Mouse (Mus musculus): ENCODE measurements at regions not wholly inside any gene's neighbourhood (a gene's known extent, or its start where the extent isn't known, plus 50 kb on each side); places are given as distances from the start of the nearest gene placed in this dataset.
A peak's percentile ranks its signal among the peaks of the same experiment; 100 is the strongest.

DNA sequence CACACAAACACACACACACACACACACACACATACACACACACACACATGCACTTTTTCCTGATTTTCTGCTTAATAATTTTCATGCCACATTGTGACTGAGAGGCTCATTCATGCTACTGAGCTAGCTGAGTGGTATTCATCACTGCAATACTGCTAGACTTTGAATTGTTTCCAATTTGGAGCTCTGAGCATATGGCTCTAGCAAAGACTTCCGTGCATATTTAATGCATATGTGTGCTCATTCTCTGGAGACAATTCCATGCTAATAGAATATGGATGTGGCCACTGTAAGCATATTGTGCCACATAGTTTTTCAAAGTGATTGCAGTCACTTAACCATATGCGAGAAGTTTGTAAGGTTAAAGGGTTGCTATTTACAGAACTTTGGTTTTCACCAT lies 432.4 kb upstream of the Gnpda2 start:
- DNase-seq, result peak; percentile 1

DNA sequence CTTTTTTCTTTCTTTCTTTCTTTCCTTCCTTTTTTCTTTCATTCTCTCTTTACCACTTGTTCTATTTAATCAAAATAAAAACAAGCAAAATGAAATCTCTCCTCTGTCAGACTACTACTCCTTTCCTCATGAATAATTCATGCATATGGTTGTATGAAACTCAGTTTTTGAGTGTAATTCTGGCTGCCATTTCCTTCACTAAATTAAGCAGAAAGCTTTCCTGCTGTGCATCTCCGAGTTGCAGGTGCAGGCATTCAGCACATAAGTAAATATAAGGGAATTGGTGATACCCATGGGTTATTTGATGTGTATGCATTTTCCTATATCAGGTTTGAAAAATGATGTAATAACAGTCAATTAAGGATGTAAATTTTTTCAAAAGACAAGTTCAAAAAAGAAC lies 419.8 kb upstream of the Gnpda2 start:
- DNase-seq, result no peak
